Mouse (Mus musculus) intestine, postnatal 0 days (tissue): ENCODE measurements around the gene Atp2b2. TPM values are rescaled to one million over a fixed set of nuclear protein-coding genes. Genes with fewer than 3 reads are reported as not detected.

ENCODE experiments used
- ATAC-seq: fragments of 200-750 bp; cut with Nextera tagmentation; 2 replicates; pipeline ENCODE4 v1.8.0; 2017; ENCODE audit warnings: mild to moderate bottlenecking, moderate TSS enrichment, moderate library complexity
- H3K27ac ChIP-seq: fragments of 300-500 bp; sonication (generic); 2 replicates; pipeline ENCODE4 v1.5.1; 2014; ENCODE audit warnings: mild to moderate bottlenecking, low read depth, low read length, moderate library complexity
- H3K27me3 ChIP-seq: fragments of 300-500 bp; sonication (generic); replicated peaks from 2 replicates; pipeline ENCODE4 v1.6.1; 2014; ENCODE audit warnings: low read length, mixed read lengths; ENCODE audit not compliant: control insufficient read depth, insufficient read depth
- H3K36me3 ChIP-seq: fragments of 300-500 bp; sonication (generic); 2 replicates; pipeline ENCODE4 v1.6.1; 2014; ENCODE audit warnings: mild to moderate bottlenecking, moderate library complexity; ENCODE audit not compliant: control insufficient read depth, insufficient read depth
- H3K4me1 ChIP-seq: fragments of 300-500 bp; sonication (generic); replicated peaks from 2 replicates; pipeline ENCODE4 v1.6.1; 2014; ENCODE audit warnings: antibody characterized with exemption, low read length, mixed read lengths; ENCODE audit not compliant: control insufficient read depth, insufficient read depth
- H3K4me2 ChIP-seq: fragments of 300-500 bp; sonication (generic); replicated peaks from 2 replicates; pipeline ENCODE4 v1.6.1; 2014; ENCODE audit warnings: low read depth, mild to moderate bottlenecking, moderate library complexity
- H3K4me3 ChIP-seq: fragments of 300-500 bp; sonication (generic); 2 replicates; pipeline ENCODE4 v1.5.1; 2014; ENCODE audit warnings: low read depth, low read length
- H3K9ac ChIP-seq: fragments of 300-500 bp; sonication (generic); 2 replicates; pipeline ENCODE4 v1.6.1; 2014; ENCODE audit warnings: mild to moderate bottlenecking, low read depth, low read length
- H3K9me3 ChIP-seq: fragments of 300-500 bp; sonication (generic); 2 replicates; pipeline ENCODE4 v1.6.1; 2016; ENCODE audit warnings: mixed run types; ENCODE audit not compliant: control insufficient read depth
- CTCF ChIP-seq: sonication (generic); IDR thresholded peaks from 2 replicates; pipeline ENCODE4 v1.5.1; 2016; ENCODE audit warnings: low read depth, mild to moderate bottlenecking, control low read depth, antibody characterized with exemption, moderate library complexity
- WGBS: fragments of 180-500 bp; shearing (Covaris S2); extraction: QIAGEN DNeasy Blood & Tissue Kit; methylation state at CpG from one replicate; pipeline ENCODE4 v1.1.7; 2014; 5-methylcytosine and 5-hydroxymethylcytosine counted together
- polyA plus RNA-seq: library from polyadenylated mRNA; unstranded; fragments of >200 nt; fragmentation: Nextera tagmentation; extraction: Ambion mirVana; gene quantifications from 2 replicates; pipeline ENCODE4 v1.2.1, GENCODE M21; 2015

The Atp2b2 gene
- polyA plus RNA-seq, 1 experiment from 2014 or later = 0.48 TPM

GRCm38 (mm10) chr6:113864812-113865211, 177.6 kb downstream of the Atp2b2 start:
- Histone ChIP-seq H3K9ac (no peak overlapping the region), H3K4me2 (no peak overlapping the region), H3K9me3 (no peaks in the 10 kb centered on the region), H3K4me1 (no peaks in the 10 kb centered on the region), H3K27me3 (no peaks in the 10 kb centered on the region), H3K4me3 (no peak overlapping the region), H3K36me3 (no peaks in the 10 kb centered on the region), H3K27ac (no peak overlapping the region)
- TF ChIP-seq CTCF = no peak
- WGBS = 48% methylated on average over 8 of the region's 8 CpGs
- no peak for ATAC-seq

GRCm38 (mm10) chr6:113862955-113863354, 179.5 kb downstream of the Atp2b2 start:
- no peak for ATAC-seq
- no peak overlapping the region for H3K4me3 ChIP-seq
- H3K9ac ChIP-seq = no peak overlapping the region
- no peaks in the 10 kb centered on the region for H3K4me1 ChIP-seq
- H3K36me3 ChIP-seq = no peaks in the 10 kb centered on the region
- no peaks in the 10 kb centered on the region for H3K27me3 ChIP-seq
- H3K4me2 ChIP-seq = no peak overlapping the region
- WGBS = 78% methylated on average over 4 of the region's 4 CpGs
- TF ChIP-seq CTCF = no peak
- H3K9me3 ChIP-seq = no peaks in the 10 kb centered on the region
- no peak overlapping the region for H3K27ac ChIP-seq

- TF ChIP-seq CTCF = no peak
- Histone ChIP-seq H3K9ac (no peak overlapping the region), H3K36me3 (no peaks in the 10 kb centered on the region), H3K4me3 (no peak overlapping the region), H3K9me3 (no peaks in the 10 kb centered on the region), H3K4me2 (no peak overlapping the region), H3K27ac (no peak overlapping the region), H3K27me3 (no peaks in the 10 kb centered on the region), H3K4me1 (no peaks in the 10 kb centered on the region)
- ATAC-seq = no peak
- WGBS = 67% methylated on average over 3 of the region's 3 CpGs
Observed at GRCm38 (mm10) chr6:113861938-113862337, 180.5 kb downstream of the Atp2b2 start.

- H3K4me3 ChIP-seq = no peak overlapping the region
- no peak for ATAC-seq
- H3K4me2 ChIP-seq = no peak overlapping the region
- H3K9me3 ChIP-seq = no peaks in the 10 kb centered on the region
- H3K4me1 ChIP-seq = no peaks in the 10 kb centered on the region
- WGBS = 68% methylated on average over 4 of the region's 4 CpGs
- H3K27ac ChIP-seq = no peak overlapping the region
- TF ChIP-seq CTCF = no peak
- H3K27me3 ChIP-seq = no peaks in the 10 kb centered on the region
- H3K36me3 ChIP-seq = no peaks in the 10 kb centered on the region
- no peak overlapping the region for H3K9ac ChIP-seq
Observed at GRCm38 (mm10) chr6:113861375-113861770, 181.0 kb downstream of the Atp2b2 start.

- Histone ChIP-seq H3K36me3 (no peaks in the 10 kb centered on the region), H3K4me2 (no peak overlapping the region), H3K4me3 (no peak overlapping the region), H3K27me3 (no peaks in the 10 kb centered on the region), H3K9me3 (no peaks in the 10 kb centered on the region), H3K9ac (no peak overlapping the region), H3K4me1 (no peaks in the 10 kb centered on the region), H3K27ac (no peak overlapping the region)
- ATAC-seq = no peak
- TF ChIP-seq CTCF = no peak
- WGBS = 71% methylated on average over 15 of the region's 15 CpGs
Observed at GRCm38 (mm10) chr6:113860735-113861374, 181.6 kb downstream of the Atp2b2 start.

- no peak for TF ChIP-seq CTCF
- no peak for ATAC-seq
Observed at GRCm38 (mm10) chr6:113860023-113860734, 182.2 kb downstream of the Atp2b2 start.

More at GRCm38 (mm10) chr6:113860023-113860734, 182.2 kb downstream of the Atp2b2 start:
- Histone ChIP-seq H3K4me1 (no peaks in the 10 kb centered on the region), H3K9me3 (no peaks in the 10 kb centered on the region), H3K9ac (no peak overlapping the region), H3K27me3 (no peaks in the 10 kb centered on the region), H3K27ac (no peak overlapping the region), H3K4me3 (no peak overlapping the region), H3K4me2 (no peak overlapping the region), H3K36me3 (no peaks in the 10 kb centered on the region)
- WGBS = 61% methylated on average over 9 of the region's 9 CpGs
